Mouse (Mus musculus) stomach, embryonic 16.5 days (tissue): Measurements from ENCODE around the gene Rnf216. TPM values are rescaled to one million over a fixed set of nuclear protein-coding genes. Genes with fewer than 3 reads are reported as not detected.
"Not testable (repeated sequence)": the region's sequence is repeated elsewhere in the genome, so short reads cannot be mapped to it uniquely, and the experiment has no call there.

Experiments used
- ATAC-seq: fragments of 200-750 bp; cut with Nextera tagmentation; 2 replicates; pipeline ENCODE4 v1.8.0; 2017; ENCODE audit warnings: moderate number of reproducible peaks, moderate TSS enrichment; ENCODE audit not compliant: insufficient read depth, low FRiP score
- H3K27ac ChIP-seq: fragments of 300-500 bp; sonication (generic); 2 replicates; pipeline ENCODE4 v1.5.1; 2014; ENCODE audit warnings: low read length
- H3K27me3 ChIP-seq: fragments of 300-500 bp; sonication (generic); 2 replicates; pipeline ENCODE4 v1.6.1; 2014; ENCODE audit warnings: low read length, control low read depth, mixed read lengths; ENCODE audit not compliant: control insufficient read depth, insufficient read depth
- H3K36me3 ChIP-seq: fragments of 300-500 bp; sonication (generic); 2 replicates; pipeline ENCODE4 v1.6.1; 2014; ENCODE audit warnings: low read length; ENCODE audit not compliant: control insufficient read depth, insufficient read depth
- H3K4me1 ChIP-seq: fragments of 300-500 bp; sonication (generic); 2 replicates; pipeline ENCODE4 v1.6.1; 2014; ENCODE audit warnings: low read length, control low read depth, mixed read lengths; ENCODE audit not compliant: control insufficient read depth, insufficient read depth
- H3K4me2 ChIP-seq: fragments of 300-500 bp; sonication (generic); 2 replicates; pipeline ENCODE4 v1.6.1; 2014; ENCODE audit warnings: low read depth, low read length, mixed read lengths
- H3K4me3 ChIP-seq: fragments of 300-500 bp; sonication (generic); replicated peaks from 2 replicates; pipeline ENCODE4 v1.5.1; 2014; ENCODE audit warnings: mild to moderate bottlenecking, low read length
- H3K9ac ChIP-seq: fragments of 300-500 bp; sonication (generic); 2 replicates; pipeline ENCODE4 v1.6.1; 2014; ENCODE audit warnings: low read length
- H3K9me3 ChIP-seq: fragments of 300-500 bp; sonication (generic); replicated peaks from 2 replicates; pipeline ENCODE4 v1.6.1; 2016; ENCODE audit warnings: low read length, control low read depth; ENCODE audit not compliant: control insufficient read depth
- WGBS: fragments of 180-500 bp; shearing (Covaris S2); extraction: QIAGEN DNeasy Blood & Tissue Kit; methylation state at CpG from one replicate; pipeline ENCODE4 v1.1.7; 2014; 5-methylcytosine and 5-hydroxymethylcytosine counted together
- polyA plus RNA-seq: library from polyadenylated mRNA; unstranded; fragments of >200 nt; fragmentation: Nextera tagmentation; extraction: Ambion mirVana; gene quantifications from 2 replicates; pipeline ENCODE4 v1.2.1, GENCODE M21; 2015

The Rnf216 gene
- polyA plus RNA-seq, 1 experiment from 2014 or later: 35.1 TPM

GRCm38 (mm10) chr5:143134216-143135010 is 21.6 kb upstream of the Rnf216 start:
- H3K27me3 ChIP-seq, H3K4me1 ChIP-seq, H3K4me2 ChIP-seq, H3K27ac ChIP-seq, H3K9ac ChIP-seq, ATAC-seq, H3K9me3 ChIP-seq, H3K36me3 ChIP-seq, H3K4me3 ChIP-seq: not testable (repeated sequence)
- WGBS: 82% methylated on average over 3 of the region's 6 CpGs

GRCm38 (mm10) chr5:143132935-143133514 is 20.2 kb upstream of the Rnf216 start:
- Histone ChIP-seq H3K4me1 (no peaks in the 10 kb centered on the region), H3K36me3 (no peaks in the 10 kb centered on the region), H3K27ac (no peak overlapping the region), H3K4me2 (no peak overlapping the region), H3K9ac (no peak overlapping the region), H3K27me3 (no peaks in the 10 kb centered on the region), H3K4me3 (no peak overlapping the region), H3K9me3 (peaks cover 4% of the 10 kb centered on the region; the same call in 1 of the 2 replicates)
- no peak for ATAC-seq
- WGBS: 58% methylated on average over 13 of the region's 13 CpGs

GRCm38 (mm10) chr5:143130342-143130741 is 17.5 kb upstream of the Rnf216 start:
- WGBS: 86% methylated on average over 7 of the region's 7 CpGs
- no peak for ATAC-seq
- no peaks in the 10 kb centered on the region for H3K36me3 ChIP-seq

GRCm38 (mm10) chr5:143129101-143129500 is 16.3 kb upstream of the Rnf216 start:
- Histone ChIP-seq H3K4me3 (no peak overlapping the region), H3K27me3 (no peaks in the 10 kb centered on the region), H3K27ac (no peak overlapping the region), H3K36me3 (no peaks in the 10 kb centered on the region), H3K4me2 (no peak overlapping the region), H3K9ac (no peak overlapping the region), H3K4me1 (no peaks in the 10 kb centered on the region), H3K9me3 (peaks cover 4% of the 10 kb centered on the region; the same call in 1 of the 2 replicates)
- WGBS: 86% methylated on average over 16 of the region's 16 CpGs
- no peak for ATAC-seq

More at GRCm38 (mm10) chr5:143130342-143130741, 17.5 kb upstream of the Rnf216 start:
- Histone ChIP-seq H3K27me3 (no peaks in the 10 kb centered on the region), H3K27ac (no peak overlapping the region), H3K9me3 (peaks cover 4% of the 10 kb centered on the region; the same call in 1 of the 2 replicates), H3K4me2 (no peak overlapping the region), H3K9ac (no peak overlapping the region), H3K4me3 (no peak overlapping the region), H3K4me1 (no peaks in the 10 kb centered on the region)

GRCm38 (mm10) chr5:143127837-143128236 is 15.0 kb upstream of the Rnf216 start:
- Histone ChIP-seq H3K36me3 (no peaks in the 10 kb centered on the region), H3K9me3 (peaks cover 4% of the 10 kb centered on the region; the same call in 1 of the 2 replicates), H3K27me3 (no peaks in the 10 kb centered on the region), H3K4me2 (no peak overlapping the region), H3K4me3 (no peak overlapping the region), H3K4me1 (no peaks in the 10 kb centered on the region), H3K9ac (no peak overlapping the region), H3K27ac (no peak overlapping the region)
- WGBS: 78% methylated on average over 8 of the region's 8 CpGs
- ATAC-seq: no peak

- no peak overlapping the region for H3K9ac ChIP-seq
- no peak overlapping the region for H3K27ac ChIP-seq
- H3K27me3 ChIP-seq: no peaks in the 10 kb centered on the region
- no peaks in the 10 kb centered on the region for H3K4me1 ChIP-seq
- 65% methylated on average over 4 of the region's 4 CpGs for WGBS
- H3K4me3 ChIP-seq: no peak overlapping the region
- H3K9me3 ChIP-seq: peaks cover 4% of the 10 kb centered on the region; the same call in 1 of the 2 replicates
- no peaks in the 10 kb centered on the region for H3K36me3 ChIP-seq
- ATAC-seq: no peak
- no peak overlapping the region for H3K4me2 ChIP-seq
These were observed 14.1 kb upstream of the Rnf216 start for GRCm38 (mm10) chr5:143126908-143127307.

GRCm38 (mm10) chr5:143126089-143126488 is 13.3 kb upstream of the Rnf216 start:
- no peaks in the 10 kb centered on the region for H3K4me1 ChIP-seq
- 84% methylated on average over 9 of the region's 9 CpGs for WGBS
- no peak overlapping the region for H3K9ac ChIP-seq
- no peak overlapping the region for H3K27ac ChIP-seq
- peaks cover 4% of the 10 kb centered on the region; the same call in 1 of the 2 replicates for H3K9me3 ChIP-seq
- no peak for ATAC-seq
- H3K36me3 ChIP-seq: no peaks in the 10 kb centered on the region
- no peak overlapping the region for H3K4me2 ChIP-seq
- no peaks in the 10 kb centered on the region for H3K27me3 ChIP-seq
- no peak overlapping the region for H3K4me3 ChIP-seq

- no peak for ATAC-seq
- H3K4me1 ChIP-seq: no peaks in the 10 kb centered on the region
These were observed 12.8 kb upstream of the Rnf216 start for GRCm38 (mm10) chr5:143125601-143126000.

GRCm38 (mm10) chr5:143124805-143125378 is 12.1 kb upstream of the Rnf216 start:
- Histone ChIP-seq H3K4me1 (no peaks in the 10 kb centered on the region), H3K9me3 (peaks cover 4% of the 10 kb centered on the region; the same call in 1 of the 2 replicates), H3K36me3 (no peaks in the 10 kb centered on the region), H3K4me3 (no peak overlapping the region), H3K9ac (no peak overlapping the region), H3K4me2 (no peak overlapping the region), H3K27me3 (no peaks in the 10 kb centered on the region), H3K27ac (no peak overlapping the region)
- WGBS: 76% methylated on average over 4 of the region's 4 CpGs
- ATAC-seq: no peak

More at GRCm38 (mm10) chr5:143125601-143126000, 12.8 kb upstream of the Rnf216 start:
- Histone ChIP-seq H3K36me3 (no peaks in the 10 kb centered on the region), H3K4me3 (no peak overlapping the region), H3K27ac (no peak overlapping the region), H3K27me3 (no peaks in the 10 kb centered on the region), H3K9ac (no peak overlapping the region), H3K9me3 (peaks cover 4% of the 10 kb centered on the region; the same call in 1 of the 2 replicates), H3K4me2 (no peak overlapping the region)
- 62% methylated on average over 7 of the region's 7 CpGs for WGBS
